Mouse (Mus musculus): ENCODE results near the gene Olfr826. TPM values are rescaled to one million over a fixed set of nuclear protein-coding genes. Genes with fewer than 3 reads are reported as not detected.

Olfr826 gene
- total RNA-seq (2014; rRNA removed; ENCODE audit: low replicate concordance), result not detected in 2 replicates
- not detected in 2 replicates for polyA plus RNA-seq (2015; fragmentation: Nextera tagmentation; extraction: Ambion mirVana)

GRCm38 (mm10) chr10:130184086-130184485, at the start of gene Olfr826:
Gene Olfr826 (minus strand): TSS chr10:130184186.
- no peak within 1 kb of the TSS for H3K27ac ChIP-seq (ENCODE audit: low read depth)

DNA sequence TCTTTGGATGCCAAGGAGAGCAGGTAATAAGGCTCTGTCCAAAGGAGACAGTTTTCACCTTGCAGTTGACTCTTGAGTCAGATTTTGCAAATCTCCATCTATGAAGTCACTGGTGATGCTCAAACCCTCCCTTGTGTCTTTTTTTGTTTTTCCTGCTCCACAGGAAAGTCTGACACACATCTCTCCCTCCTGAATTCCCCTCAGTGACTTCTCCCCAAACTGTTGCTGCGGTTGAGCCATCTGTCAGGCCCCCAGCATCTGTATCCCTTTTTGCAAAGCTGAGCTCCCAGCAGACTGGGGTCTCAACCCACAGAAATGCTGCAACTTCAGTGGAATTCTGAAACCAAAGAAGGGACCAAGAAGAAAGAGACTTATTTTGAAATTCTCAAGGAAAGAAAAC, 48.1 kb upstream of the Olfr826 start:
- Histone ChIP-seq H3K9ac (replicated peaks; ENCODE audit: low read depth, low read length) (no peak overlapping the region), H3K4me1 (ENCODE audit: control insufficient read depth, insufficient read depth) (no peaks in the 10 kb centered on the region), H3K4me3 (ENCODE audit: low read depth, low read length) (no peak overlapping the region), H3K27me3 (ENCODE audit: control insufficient read depth, insufficient read depth, low read length) (no peaks in the 10 kb centered on the region), H3K27ac (ENCODE audit: low read depth) (no peak overlapping the region), H3K4me2 (ENCODE audit: low read depth, low read length) (no peak overlapping the region), H3K36me3 (replicated peaks; ENCODE audit: control insufficient read depth, insufficient read depth, low read length) (no peaks in the 10 kb centered on the region), H3K9me3 (replicated peaks; ENCODE audit: control insufficient read depth, low read length) (no peaks in the 10 kb centered on the region)
- DNase-seq (ENCODE audit: low spot score) (no peak), ATAC-seq (ENCODE audit: insufficient read depth, low read depth) (no peak)
- 53% methylated on average over 1 of the region's 1 CpGs for WGBS
- no peak for TF ChIP-seq CTCF (IDR thresholded peaks at IDR 0.05; ENCODE audit: low read depth)
- no peak for TF ChIP-seq EP300 (IDR thresholded peaks at IDR 0.05; ENCODE audit: low read depth)

More at GRCm38 (mm10) chr10:130184086-130184485, at the start of gene Olfr826:
- no peak for TF ChIP-seq EP300 (IDR thresholded peaks at IDR 0.05; ENCODE audit: low read depth)
- TF ChIP-seq CTCF (IDR thresholded peaks at IDR 0.05; ENCODE audit: low read depth), result no peak
- no peak within 1 kb of the TSS for H3K4me3 ChIP-seq (ENCODE audit: low read depth, low read length)
- no peaks in the 10 kb centered on the region for H3K27me3 ChIP-seq (ENCODE audit: control insufficient read depth, insufficient read depth, low read length)
- ATAC-seq (ENCODE audit: insufficient read depth, low read depth) (no peak), DNase-seq (ENCODE audit: low spot score) (no peak)
- H3K9me3 ChIP-seq (replicated peaks; ENCODE audit: control insufficient read depth, low read length), result no peaks in the 10 kb centered on the region
- no peaks in the 10 kb centered on the region for H3K4me1 ChIP-seq (ENCODE audit: control insufficient read depth, insufficient read depth)
- H3K4me2 ChIP-seq (ENCODE audit: low read depth, low read length), result no peak within 1 kb of the TSS
- no peaks in the 10 kb centered on the region for H3K36me3 ChIP-seq (replicated peaks; ENCODE audit: control insufficient read depth, insufficient read depth, low read length)
- whole genome bisulfite sequencing, result 49% methylated on average over 1 of the region's 1 CpGs
- H3K9ac ChIP-seq (replicated peaks; ENCODE audit: low read depth, low read length), result no peak within 1 kb of the TSS

DNA sequence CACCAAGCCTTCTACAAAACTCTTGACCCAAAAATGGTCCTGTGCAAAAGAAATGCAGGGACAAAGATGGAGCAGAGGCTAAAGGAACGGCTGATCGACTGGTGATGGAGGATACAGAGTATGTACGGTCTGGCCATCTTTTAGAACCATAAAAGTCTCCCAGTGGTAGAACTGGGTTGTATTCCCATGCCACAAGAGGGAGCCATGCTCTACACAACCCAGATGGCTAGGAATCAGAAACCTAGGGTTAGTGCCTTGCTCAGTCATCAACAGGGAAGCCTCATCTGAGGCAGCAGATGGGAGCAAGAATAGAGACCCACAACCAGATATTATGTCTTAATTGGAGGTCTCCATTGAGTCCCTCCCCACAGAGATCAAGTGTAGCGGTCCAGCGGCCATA, 45.6 kb upstream of the Olfr826 start:
- Histone ChIP-seq H3K27ac (ENCODE audit: low read depth) (no peak overlapping the region), H3K27me3 (ENCODE audit: control insufficient read depth, insufficient read depth, low read length) (no peaks in the 10 kb centered on the region), H3K9me3 (replicated peaks; ENCODE audit: control insufficient read depth, low read length) (no peaks in the 10 kb centered on the region), H3K4me1 (ENCODE audit: control insufficient read depth, insufficient read depth) (no peaks in the 10 kb centered on the region), H3K36me3 (replicated peaks; ENCODE audit: control insufficient read depth, insufficient read depth, low read length) (no peaks in the 10 kb centered on the region), H3K4me3 (ENCODE audit: low read depth, low read length) (no peak overlapping the region), H3K4me2 (ENCODE audit: low read depth, low read length) (no peak overlapping the region), H3K9ac (replicated peaks; ENCODE audit: low read depth, low read length) (no peak overlapping the region)
- no peak for ATAC-seq (ENCODE audit: insufficient read depth, low read depth)
- 85% methylated on average over 5 of the region's 5 CpGs for WGBS
- DNase-seq (ENCODE audit: low spot score), result no peak
- TF ChIP-seq EP300 (IDR thresholded peaks at IDR 0.05; ENCODE audit: low read depth) (no peak), CTCF (IDR thresholded peaks at IDR 0.05; ENCODE audit: low read depth) (no peak)

DNA sequence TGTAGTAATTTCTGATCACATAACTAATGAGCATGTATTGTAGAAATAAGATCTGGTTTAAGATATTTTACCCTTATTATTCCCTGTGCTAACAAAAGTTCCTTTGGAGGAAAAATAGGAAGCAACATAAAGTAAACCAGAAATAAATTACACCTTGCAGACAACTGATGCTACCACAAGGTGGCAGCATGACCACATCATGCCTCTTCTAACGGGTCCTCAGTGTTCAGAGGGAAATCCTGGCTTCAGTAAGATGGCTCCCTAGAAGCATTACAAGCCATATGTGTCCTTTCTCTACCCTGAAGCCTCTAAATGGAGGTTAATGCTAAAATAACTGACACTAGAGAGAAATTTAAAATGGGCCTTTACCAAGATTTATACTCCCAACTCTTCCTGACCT, 44.3 kb upstream of the Olfr826 start:
- H3K36me3 ChIP-seq (replicated peaks; ENCODE audit: control insufficient read depth, insufficient read depth, low read length), result no peaks in the 10 kb centered on the region
- H3K4me3 ChIP-seq (ENCODE audit: low read depth, low read length), result no peak overlapping the region
- H3K9ac ChIP-seq (replicated peaks; ENCODE audit: low read depth, low read length), result no peak overlapping the region
- TF ChIP-seq EP300 (IDR thresholded peaks at IDR 0.05; ENCODE audit: low read depth) (no peak), CTCF (IDR thresholded peaks at IDR 0.05; ENCODE audit: low read depth) (peak; percentile 80)
- no peaks in the 10 kb centered on the region for H3K9me3 ChIP-seq (replicated peaks; ENCODE audit: control insufficient read depth, low read length)
- H3K4me2 ChIP-seq (ENCODE audit: low read depth, low read length), result no peak overlapping the region
- DNase-seq (ENCODE audit: low spot score), result peak; percentile 30
- no peaks in the 10 kb centered on the region for H3K27me3 ChIP-seq (ENCODE audit: control insufficient read depth, insufficient read depth, low read length)
- WGBS, result 0% methylated on average over 1 of the region's 1 CpGs
- ATAC-seq (ENCODE audit: insufficient read depth, low read depth), result no peak
- H3K4me1 ChIP-seq (ENCODE audit: control insufficient read depth, insufficient read depth), result no peaks in the 10 kb centered on the region
- no peak overlapping the region for H3K27ac ChIP-seq (ENCODE audit: low read depth)

- no peaks in the 10 kb centered on the region for H3K9me3 ChIP-seq (replicated peaks; ENCODE audit: control insufficient read depth, low read length)
- H3K9ac ChIP-seq (replicated peaks; ENCODE audit: low read depth, low read length), result no peak overlapping the region
- ATAC-seq (ENCODE audit: insufficient read depth, low read depth) (no peak), DNase-seq (ENCODE audit: low spot score) (no peak)
- H3K4me3 ChIP-seq (ENCODE audit: low read depth, low read length), result no peak overlapping the region
- no peaks in the 10 kb centered on the region for H3K27me3 ChIP-seq (ENCODE audit: control insufficient read depth, insufficient read depth, low read length)
- 58% methylated on average over 3 of the region's 3 CpGs for WGBS
- TF ChIP-seq CTCF (IDR thresholded peaks at IDR 0.05; ENCODE audit: low read depth), result no peak
- TF ChIP-seq EP300 (IDR thresholded peaks at IDR 0.05; ENCODE audit: low read depth), result no peak
- no peaks in the 10 kb centered on the region for H3K4me1 ChIP-seq (ENCODE audit: control insufficient read depth, insufficient read depth)
- H3K36me3 ChIP-seq (replicated peaks; ENCODE audit: control insufficient read depth, insufficient read depth, low read length), result no peaks in the 10 kb centered on the region
- no peak overlapping the region for H3K27ac ChIP-seq (ENCODE audit: low read depth)
- H3K4me2 ChIP-seq (ENCODE audit: low read depth, low read length), result no peak overlapping the region
Observed at GRCm38 (mm10) chr10:130225034-130225433, 41.0 kb upstream of the Olfr826 start.

DNA sequence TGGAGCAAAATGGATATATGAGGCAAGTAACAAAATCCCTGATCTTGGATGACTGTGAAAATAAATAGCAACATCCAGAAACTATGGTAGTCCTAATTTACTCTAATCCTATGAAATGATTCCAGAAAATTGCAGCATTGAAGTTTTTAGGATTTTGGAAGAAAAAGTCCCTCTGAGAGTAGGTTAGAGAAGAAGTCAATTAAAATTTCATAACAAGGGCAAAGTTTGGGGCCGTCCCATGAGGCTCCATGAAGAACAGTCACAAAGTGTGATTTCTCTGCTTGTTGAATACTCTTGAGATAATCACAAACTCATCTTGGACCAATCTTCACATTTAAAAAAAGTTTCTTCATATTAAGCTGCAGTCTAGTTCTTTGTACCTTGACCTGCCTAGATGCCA, 30.3 kb upstream of the Olfr826 start, which contains the start of gene Olfr827:
Olfr827 (minus strand) TSS at position 101 of the 400 bp plus-strand sequence.
- Histone ChIP-seq H3K27ac (ENCODE audit: low read depth) (no peak within 1 kb of the TSS), H3K4me1 (ENCODE audit: control insufficient read depth, insufficient read depth) (no peaks in the 10 kb centered on the region), H3K27me3 (ENCODE audit: control insufficient read depth, insufficient read depth, low read length) (no peaks in the 10 kb centered on the region), H3K36me3 (replicated peaks; ENCODE audit: control insufficient read depth, insufficient read depth, low read length) (no peaks in the 10 kb centered on the region), H3K9me3 (replicated peaks; ENCODE audit: control insufficient read depth, low read length) (no peaks in the 10 kb centered on the region), H3K9ac (replicated peaks; ENCODE audit: low read depth, low read length) (no peak within 1 kb of the TSS), H3K4me2 (ENCODE audit: low read depth, low read length) (no peak within 1 kb of the TSS), H3K4me3 (ENCODE audit: low read depth, low read length) (no peak within 1 kb of the TSS)
- DNase-seq (ENCODE audit: low spot score) (no peak), ATAC-seq (ENCODE audit: insufficient read depth, low read depth) (no peak)
- TF ChIP-seq EP300 (IDR thresholded peaks at IDR 0.05; ENCODE audit: low read depth), result no peak
- no peak for TF ChIP-seq CTCF (IDR thresholded peaks at IDR 0.05; ENCODE audit: low read depth)
- WGBS, result 68% methylated on average over 1 of the region's 1 CpGs
